Mouse (Mus musculus): ENCODE data around the gene Skp2. TPM values are rescaled to one million over a fixed set of nuclear protein-coding genes. Genes with fewer than 3 reads are reported as not detected.

The Skp2 gene
- polyA plus RNA-seq, 1 experiment from 2014 or later = 106 TPM

DNA sequence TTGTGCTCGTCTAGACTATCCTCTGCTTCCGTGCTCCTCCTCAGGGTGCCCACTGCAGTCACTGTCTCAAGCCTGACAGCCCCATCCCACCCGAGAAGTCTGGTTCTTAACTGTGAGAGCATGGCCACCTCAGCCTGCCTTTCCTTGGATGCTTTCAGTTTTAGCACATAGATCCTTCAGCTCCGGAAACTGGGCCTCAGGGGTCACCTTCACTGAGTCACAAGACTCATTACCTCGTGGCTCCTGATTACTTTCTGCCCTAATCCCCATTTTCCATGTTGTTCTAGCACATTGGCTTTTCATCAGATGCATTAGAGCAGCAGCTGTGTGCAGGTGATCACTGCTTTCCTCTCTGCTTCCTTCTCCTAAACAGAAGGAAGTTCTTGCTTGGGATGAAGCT lies 67.8 kb downstream of the Skp2 start:
- Histone ChIP-seq H3K9ac (no peak overlapping the region), H3K4me2 (no peak overlapping the region), H3K4me3 (ENCODE audit: low read depth, low read length) (no peak overlapping the region), H3K27ac (ENCODE audit: low read depth) (no peak overlapping the region), H3K4me1 (ENCODE audit: insufficient read depth) (no peaks in the 10 kb centered on the region; the same call in 1 of the 2 replicates), H3K36me3 (ENCODE audit: insufficient read depth) (peaks cover 40% of the 10 kb centered on the region), H3K9me3 (ENCODE audit: low read depth, low read length) (no peaks in the 10 kb centered on the region), H3K27me3 (ENCODE audit: insufficient read depth, low read length) (no peaks in the 10 kb centered on the region)
- ATAC-seq (ENCODE audit: insufficient read depth) (no peak), DNase-seq (no peak)
- WGBS = 77% methylated on average over 5 of the region's 5 CpGs
- TF ChIP-seq CTCF (IDR thresholded peaks at IDR 0.05; ENCODE audit: low read depth) = no peak

DNA sequence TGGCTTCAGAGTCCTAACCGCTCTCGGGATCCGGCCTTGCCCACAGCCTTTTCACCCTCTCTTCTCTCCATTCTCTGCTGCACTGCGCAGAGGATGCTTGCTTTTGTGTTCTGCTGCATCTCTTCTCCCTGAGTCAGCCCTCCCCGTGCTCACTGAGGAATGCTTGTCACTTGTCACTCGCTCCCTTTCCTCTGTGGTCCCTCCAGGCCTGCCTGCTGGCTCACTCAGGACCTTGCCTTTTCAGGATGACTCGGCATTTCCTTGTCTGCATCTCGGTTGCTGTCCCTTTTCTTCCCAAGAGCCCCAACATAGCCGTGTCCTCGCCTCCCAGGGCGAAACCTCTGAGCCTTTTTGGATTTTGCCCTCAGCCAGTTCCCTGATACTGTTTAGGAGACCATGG lies 68.4 kb downstream of the Skp2 start:
- H3K36me3 ChIP-seq (ENCODE audit: insufficient read depth) = peaks cover 40% of the 10 kb centered on the region
- no peaks in the 10 kb centered on the region for H3K27me3 ChIP-seq (ENCODE audit: insufficient read depth, low read length)
- H3K27ac ChIP-seq (ENCODE audit: low read depth) = no peak overlapping the region
- H3K4me2 ChIP-seq = no peak overlapping the region
- no peaks in the 10 kb centered on the region; the same call in 1 of the 2 replicates for H3K4me1 ChIP-seq (ENCODE audit: insufficient read depth)
- TF ChIP-seq CTCF (IDR thresholded peaks at IDR 0.05; ENCODE audit: low read depth) = no peak
- H3K9me3 ChIP-seq (ENCODE audit: low read depth, low read length) = no peaks in the 10 kb centered on the region
- 70% methylated on average over 11 of the region's 11 CpGs for WGBS
- no peak for DNase-seq
- no peak overlapping the region for H3K4me3 ChIP-seq (ENCODE audit: low read depth, low read length)
- peak; percentile 36; the same call in 1 of the 2 replicates for ATAC-seq (ENCODE audit: insufficient read depth)
- no peak overlapping the region for H3K9ac ChIP-seq

DNA sequence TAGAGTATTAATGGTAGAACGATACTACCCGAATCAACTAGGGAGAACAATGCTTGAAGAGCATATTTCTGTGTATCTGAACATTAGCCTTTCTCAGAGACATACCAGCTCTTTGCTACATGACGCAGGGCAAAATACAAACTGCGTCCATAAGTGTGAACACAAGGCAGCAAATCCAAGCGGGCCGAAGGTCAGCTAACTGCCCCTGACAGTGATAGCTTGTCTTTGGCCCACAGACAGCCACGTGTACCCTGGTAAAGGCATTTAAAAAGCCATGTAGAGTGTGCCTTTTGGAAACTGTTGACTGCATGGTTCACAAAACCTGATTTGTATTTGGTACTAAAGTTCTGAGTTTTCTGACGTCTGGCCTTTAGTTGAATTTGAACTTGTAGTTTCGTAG lies 72.5 kb downstream of the Skp2 start:
- H3K36me3 ChIP-seq (ENCODE audit: insufficient read depth) = peaks cover 30% of the 10 kb centered on the region
- H3K4me3 ChIP-seq (ENCODE audit: low read depth, low read length) = no peak overlapping the region
- no peak for TF ChIP-seq CTCF (IDR thresholded peaks at IDR 0.05; ENCODE audit: low read depth)
- H3K4me2 ChIP-seq = no peak overlapping the region
- no peak for DNase-seq
- 0 out of 2 replicates have a peak, but pooled peaks cover 4% of the 10 kb centered on the region for H3K4me1 ChIP-seq (ENCODE audit: insufficient read depth)
- no peak overlapping the region for H3K9ac ChIP-seq
- H3K27ac ChIP-seq (ENCODE audit: low read depth) = no peak overlapping the region
- H3K9me3 ChIP-seq (ENCODE audit: low read depth, low read length) = no peaks in the 10 kb centered on the region
- 68% methylated on average over 9 of the region's 9 CpGs for WGBS
- no peaks in the 10 kb centered on the region for H3K27me3 ChIP-seq (ENCODE audit: insufficient read depth, low read length)
- no peak for ATAC-seq (ENCODE audit: insufficient read depth)

DNA sequence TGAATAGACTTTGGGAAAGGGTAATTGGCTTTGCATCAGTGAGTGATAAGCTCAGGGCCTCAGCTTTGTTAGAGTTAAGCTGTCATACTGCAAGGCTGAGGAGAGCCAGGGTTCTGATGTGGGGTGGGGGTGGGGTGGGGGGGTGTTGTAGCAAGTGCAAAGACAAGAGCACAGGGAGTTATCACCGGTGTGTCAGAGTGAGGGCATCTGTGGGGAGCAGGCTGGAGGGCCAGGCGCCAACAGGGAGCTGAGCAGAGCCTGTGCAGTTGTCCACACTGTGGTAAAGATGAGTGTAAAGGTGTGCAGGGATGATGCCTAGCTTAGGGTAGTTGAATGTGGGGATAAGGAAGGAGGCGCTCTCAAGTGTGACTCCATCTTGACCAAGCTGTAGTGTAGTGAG lies 73.9 kb downstream of the Skp2 start:
- Histone ChIP-seq H3K36me3 (ENCODE audit: insufficient read depth) (peaks cover 16% of the 10 kb centered on the region; the same call in 1 of the 2 replicates), H3K4me1 (ENCODE audit: insufficient read depth) (0 out of 2 replicates have a peak, but pooled peaks cover 7% of the 10 kb centered on the region), H3K27ac (ENCODE audit: low read depth) (no peak overlapping the region), H3K9ac (no peak overlapping the region), H3K9me3 (ENCODE audit: low read depth, low read length) (no peaks in the 10 kb centered on the region), H3K4me3 (ENCODE audit: low read depth, low read length) (no peak overlapping the region), H3K4me2 (no peak overlapping the region), H3K27me3 (ENCODE audit: insufficient read depth, low read length) (no peaks in the 10 kb centered on the region)
- ATAC-seq (ENCODE audit: insufficient read depth) = no peak
- no peak for DNase-seq
- 69% methylated on average over 3 of the region's 3 CpGs for WGBS
- no peak for TF ChIP-seq CTCF (IDR thresholded peaks at IDR 0.05; ENCODE audit: low read depth)

DNA sequence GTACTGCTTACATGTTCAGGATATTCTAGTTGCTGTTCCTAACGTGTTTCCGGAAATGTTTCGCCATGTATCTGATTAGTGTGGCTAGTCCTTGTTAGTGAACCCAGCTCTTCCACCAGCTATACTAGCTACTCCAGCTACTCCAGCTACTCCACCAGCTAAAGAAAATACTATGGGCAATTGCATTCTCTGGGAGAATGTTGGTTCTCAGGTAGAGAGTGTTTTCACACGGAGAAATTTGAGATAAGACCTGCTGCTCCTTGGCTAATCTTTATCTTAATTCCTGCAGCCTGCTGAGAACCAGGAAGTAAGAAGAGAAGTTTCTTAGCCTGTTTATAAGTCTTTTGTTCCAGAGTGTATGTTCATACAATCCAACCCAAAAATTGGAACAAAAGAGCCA lies 75.0 kb downstream of the Skp2 start:
- no peak overlapping the region for H3K9ac ChIP-seq
- H3K4me3 ChIP-seq (ENCODE audit: low read depth, low read length) = no peak overlapping the region
- no peaks in the 10 kb centered on the region for H3K9me3 ChIP-seq (ENCODE audit: low read depth, low read length)
- H3K27ac ChIP-seq (ENCODE audit: low read depth) = peak overlapping the region; percentile 71
- peaks cover 6% of the 10 kb centered on the region; the same call in 1 of the 2 replicates for H3K36me3 ChIP-seq (ENCODE audit: insufficient read depth)
- WGBS = 43% methylated on average over 4 of the region's 4 CpGs
- peak overlapping the region; percentile 34 for H3K4me2 ChIP-seq
- H3K4me1 ChIP-seq (ENCODE audit: insufficient read depth) = peaks cover 12% of the 10 kb centered on the region
- H3K27me3 ChIP-seq (ENCODE audit: insufficient read depth, low read length) = no peaks in the 10 kb centered on the region
- DNase-seq = peak; percentile 32
- no peak for ATAC-seq (ENCODE audit: insufficient read depth)
- TF ChIP-seq CTCF (IDR thresholded peaks at IDR 0.05; ENCODE audit: low read depth) = no peak

DNA sequence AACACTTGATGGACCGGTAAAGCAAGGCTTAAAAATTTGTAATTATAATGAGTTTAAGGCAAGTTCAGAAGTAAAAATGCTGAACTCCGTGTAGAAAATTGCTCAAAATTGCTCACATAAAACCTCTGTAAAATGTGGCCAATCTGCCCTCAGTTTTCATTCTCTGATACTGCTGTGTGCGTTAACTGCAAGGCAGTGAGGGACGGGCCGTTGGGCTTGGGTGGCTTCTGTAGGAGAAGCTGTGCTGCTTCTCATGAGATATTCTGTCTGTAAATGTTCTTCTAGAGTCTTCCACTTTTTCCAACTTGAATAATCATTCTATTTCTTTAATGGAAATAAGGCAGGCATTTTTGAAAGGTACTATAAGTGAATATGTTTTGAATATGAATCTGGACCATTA lies 75.6 kb downstream of the Skp2 start:
- Histone ChIP-seq H3K4me2 (0 out of 2 replicates have a peak overlapping the region, but pooled peaks have one; percentile 19), H3K9ac (no peak overlapping the region), H3K27ac (ENCODE audit: low read depth) (peak overlapping the region; percentile 79), H3K9me3 (ENCODE audit: low read depth, low read length) (no peaks in the 10 kb centered on the region), H3K27me3 (ENCODE audit: insufficient read depth, low read length) (no peaks in the 10 kb centered on the region), H3K4me3 (ENCODE audit: low read depth, low read length) (no peak overlapping the region), H3K4me1 (ENCODE audit: insufficient read depth) (peaks cover 18% of the 10 kb centered on the region), H3K36me3 (ENCODE audit: insufficient read depth) (peaks cover 6% of the 10 kb centered on the region; the same call in 1 of the 2 replicates)
- no peak for TF ChIP-seq CTCF (IDR thresholded peaks at IDR 0.05; ENCODE audit: low read depth)
- DNase-seq = no peak
- 42% methylated on average over 5 of the region's 5 CpGs for WGBS
- no peak for ATAC-seq (ENCODE audit: insufficient read depth)

DNA sequence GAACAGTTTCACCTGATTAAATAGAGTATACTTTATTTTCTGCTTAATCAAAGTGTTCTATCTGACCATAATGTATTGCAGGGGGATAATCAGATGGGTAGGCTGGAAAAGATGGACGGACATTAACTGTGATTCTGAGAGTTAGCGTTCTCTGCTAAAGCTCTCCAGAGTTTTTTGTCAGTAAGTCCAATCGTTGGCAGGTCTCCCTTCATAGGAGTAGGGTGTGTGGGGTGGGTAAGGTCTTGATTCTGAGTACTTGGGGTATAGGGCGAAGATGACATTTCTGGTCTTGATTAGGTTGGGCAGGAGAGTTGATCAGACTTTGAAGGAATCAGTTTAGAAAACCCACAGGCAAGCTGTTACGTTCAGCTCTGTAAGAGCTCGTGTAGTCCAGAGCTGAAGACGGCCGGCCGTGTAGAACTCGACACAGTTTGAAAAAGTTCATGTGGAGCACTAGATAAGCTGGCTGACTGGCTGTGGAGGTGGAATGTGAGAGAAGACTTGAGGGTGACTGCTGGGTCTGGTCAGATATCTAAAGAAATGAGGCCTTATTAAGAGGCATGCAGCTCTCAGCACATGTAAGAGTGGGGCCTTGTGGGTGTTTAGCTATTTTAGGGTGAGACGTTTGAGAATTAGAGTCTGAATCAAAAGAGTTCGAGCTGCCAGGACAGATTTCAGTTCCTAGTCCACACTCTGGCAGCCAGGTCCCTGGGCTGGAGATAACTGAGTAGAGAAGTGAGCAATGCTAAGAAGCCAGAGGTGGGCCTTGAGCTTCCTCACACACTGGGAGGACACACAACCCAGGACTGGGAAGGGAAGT lies 76.5 kb downstream of the Skp2 start:
- Histone ChIP-seq H3K4me2 (peak overlapping the region; percentile 19; the same call in 1 of the 2 replicates), H3K4me1 (ENCODE audit: insufficient read depth) (peaks cover 22% of the 10 kb centered on the region)
- 38% methylated on average over 12 of the region's 12 CpGs for WGBS

More for the DNA sequence above, 76.5 kb downstream of the Skp2 start:
- Histone ChIP-seq H3K9me3 (ENCODE audit: low read depth, low read length) (no peaks in the 10 kb centered on the region), H3K27ac (ENCODE audit: low read depth) (peak overlapping the region; percentile 79), H3K9ac (no peak overlapping the region), H3K36me3 (ENCODE audit: insufficient read depth) (no peaks in the 10 kb centered on the region), H3K27me3 (ENCODE audit: insufficient read depth, low read length) (no peaks in the 10 kb centered on the region), H3K4me3 (ENCODE audit: low read depth, low read length) (no peak overlapping the region)
- no peak for TF ChIP-seq CTCF (IDR thresholded peaks at IDR 0.05; ENCODE audit: low read depth)
- peak; percentile 26 for DNase-seq
- peak; percentile 33; the same call in 1 of the 2 replicates for ATAC-seq (ENCODE audit: insufficient read depth)

Measured in lung, embryonic 14.5 days (tissue).